Mouse (Mus musculus) neural tube, embryonic 15.5 days (tissue): ENCODE measurements at regions not wholly inside any gene's neighbourhood (a gene's known extent, or its start where the extent isn't known, plus 50 kb on each side); places are given as distances from the start of the nearest gene placed in this dataset.
A peak's percentile ranks its signal among the peaks of the same experiment; 100 is the strongest.

Experiments
- ATAC-seq: fragments of 200-750 bp; cut with Nextera tagmentation; 2 replicates; pipeline ENCODE4 v1.8.0; 2017; ENCODE audit warnings: mild to moderate bottlenecking, moderate TSS enrichment, moderate library complexity; ENCODE audit not compliant: low FRiP score
- H3K27ac ChIP-seq: fragments of 300-500 bp; sonication (generic); replicated peaks from 2 replicates; pipeline ENCODE4 v1.5.1; 2015; ENCODE audit warnings: mild to moderate bottlenecking, inconsistent platforms
- H3K27me3 ChIP-seq: fragments of 300-500 bp; sonication (generic); replicated peaks from 2 replicates; pipeline ENCODE4 v1.6.1; 2015; ENCODE audit warnings: inconsistent platforms
- H3K36me3 ChIP-seq: fragments of 300-500 bp; sonication (generic); 2 replicates; pipeline ENCODE4 v1.6.1; 2015; ENCODE audit warnings: inconsistent platforms
- H3K4me1 ChIP-seq: fragments of 300-500 bp; sonication (generic); 2 replicates; pipeline ENCODE4 v1.6.1; 2015; ENCODE audit warnings: inconsistent platforms
- H3K4me2 ChIP-seq: fragments of 300-500 bp; sonication (generic); 2 replicates; pipeline ENCODE4 v1.6.1; 2015; ENCODE audit warnings: inconsistent platforms, mild to moderate bottlenecking, moderate library complexity
- H3K4me3 ChIP-seq: fragments of 300-500 bp; sonication (generic); replicated peaks from 2 replicates; pipeline ENCODE4 v1.5.1; 2015; ENCODE audit warnings: mild to moderate bottlenecking, inconsistent platforms
- H3K9ac ChIP-seq: fragments of 300-500 bp; sonication (generic); replicated peaks from 2 replicates; pipeline ENCODE4 v1.6.1; 2015; ENCODE audit warnings: mild to moderate bottlenecking, inconsistent platforms
- H3K9me3 ChIP-seq: fragments of 300-500 bp; sonication (generic); replicated peaks from 2 replicates; pipeline ENCODE4 v1.6.1; 2016; ENCODE audit warnings: inconsistent platforms
- WGBS: fragments of 180-500 bp; shearing (Covaris S2); methylation state at CpG from one replicate; pipeline ENCODE4 v1.1.7; 2015; ENCODE audit warnings: mixed read lengths; 5-methylcytosine and 5-hydroxymethylcytosine counted together

DNA sequence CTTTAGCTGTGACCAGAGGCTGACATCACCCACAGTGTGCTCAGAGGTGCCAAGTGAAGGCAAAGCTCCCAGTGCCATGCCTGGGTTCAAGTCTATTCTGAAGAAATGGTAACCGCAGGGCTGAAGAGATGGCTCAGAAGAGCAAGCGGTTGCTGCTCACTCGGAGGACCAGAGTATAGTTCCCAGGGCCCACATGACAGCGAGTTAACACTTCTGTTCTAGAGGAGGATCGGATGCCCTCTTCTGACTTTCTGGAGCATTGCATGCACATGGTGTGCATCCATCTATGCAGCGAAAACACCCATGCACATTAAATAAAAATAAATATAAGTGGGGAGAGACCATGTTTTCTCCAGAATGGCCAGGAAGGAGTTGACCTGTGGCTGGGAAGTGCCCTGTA, 209.5 kb downstream of the Sorl1 start:
- no peak overlapping the region for H3K9ac ChIP-seq
- peak overlapping the region; percentile 39; the same call in 1 of the 2 replicates for H3K27ac ChIP-seq
- H3K36me3 ChIP-seq: no peaks in the 10 kb centered on the region
- H3K4me1 ChIP-seq: peaks cover 27% of the 10 kb centered on the region
- H3K27me3 ChIP-seq: no peaks in the 10 kb centered on the region
- 90% methylated on average over 6 of the region's 6 CpGs for WGBS
- no peaks in the 10 kb centered on the region for H3K9me3 ChIP-seq
- no peak overlapping the region for H3K4me3 ChIP-seq
- no peak for ATAC-seq
- no peak overlapping the region for H3K4me2 ChIP-seq

DNA sequence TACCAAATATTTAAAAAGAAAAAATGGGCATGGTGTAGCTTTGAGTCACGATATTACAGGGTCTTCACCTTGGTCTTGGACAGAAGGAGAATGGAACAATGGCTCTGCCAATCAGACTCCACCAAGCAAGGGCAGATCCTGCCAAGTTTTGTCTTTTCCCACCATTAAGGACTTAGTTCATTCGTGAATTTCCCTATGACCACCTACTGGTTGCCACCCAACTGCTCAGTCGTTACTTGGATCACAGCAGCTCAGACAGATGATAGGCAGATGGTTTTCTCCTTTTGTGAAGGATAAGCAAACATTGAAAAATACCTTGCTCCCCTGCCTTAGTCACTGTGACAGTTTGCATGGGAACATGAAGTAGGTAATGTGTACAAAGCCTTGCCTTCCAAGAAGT, 210.2 kb downstream of the Sorl1 start:
- H3K27ac ChIP-seq: no peak overlapping the region
- no peaks in the 10 kb centered on the region for H3K27me3 ChIP-seq
- no peaks in the 10 kb centered on the region for H3K9me3 ChIP-seq
- H3K4me3 ChIP-seq: no peak overlapping the region
- no peak overlapping the region for H3K9ac ChIP-seq
- H3K4me1 ChIP-seq: peaks cover 20% of the 10 kb centered on the region
- 68% methylated on average over 3 of the region's 3 CpGs for WGBS
- H3K4me2 ChIP-seq: no peak overlapping the region
- H3K36me3 ChIP-seq: no peaks in the 10 kb centered on the region
- ATAC-seq: no peak

DNA sequence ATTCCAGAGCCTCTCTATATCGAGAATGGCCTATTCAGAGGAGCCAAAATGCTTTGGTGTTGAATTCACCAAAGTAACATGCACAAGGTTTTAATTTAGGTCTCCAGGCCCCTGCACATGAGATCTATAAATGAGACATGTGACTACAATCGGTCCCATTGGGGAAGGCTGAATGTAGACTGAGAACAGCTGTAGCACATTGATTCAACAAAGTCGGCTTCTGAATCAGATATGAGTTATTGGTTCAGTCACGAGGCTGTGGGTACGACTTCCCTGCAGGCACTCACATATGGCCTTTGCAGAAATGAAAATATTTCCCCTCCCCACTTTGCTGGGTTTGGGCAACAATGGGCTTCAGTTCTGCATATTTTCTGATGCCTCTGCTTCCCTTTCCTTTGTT, 211.6 kb downstream of the Sorl1 start:
- Histone ChIP-seq H3K9ac (no peak overlapping the region), H3K9me3 (no peaks in the 10 kb centered on the region), H3K27ac (no peak overlapping the region), H3K4me3 (no peak overlapping the region), H3K4me1 (peaks cover 12% of the 10 kb centered on the region), H3K36me3 (no peaks in the 10 kb centered on the region), H3K4me2 (no peak overlapping the region), H3K27me3 (no peaks in the 10 kb centered on the region)
- WGBS: 62% methylated on average over 5 of the region's 5 CpGs
- ATAC-seq: no peak

DNA sequence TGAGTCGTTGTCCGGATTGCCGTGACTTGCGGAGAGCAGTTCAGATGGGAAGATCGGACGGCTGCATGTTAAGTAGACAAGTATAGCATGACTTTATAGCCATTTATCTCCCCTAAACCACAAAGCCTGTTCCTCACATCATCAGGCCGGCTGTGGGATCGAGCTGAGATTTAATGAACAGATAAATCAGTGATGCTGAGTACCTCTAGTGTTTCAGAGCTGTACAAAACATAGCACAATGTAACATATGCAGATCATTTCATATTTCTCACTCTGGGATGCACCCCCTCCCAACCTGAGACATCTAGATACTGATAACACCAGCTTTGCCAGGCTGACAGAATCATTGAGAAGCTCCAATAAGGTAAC, 223.5 kb downstream of the Sorl1 start:
- WGBS: 41% methylated on average over 8 of the region's 8 CpGs
- peak overlapping the region; percentile 13 for H3K4me2 ChIP-seq
- H3K9ac ChIP-seq: no peak overlapping the region
- peak overlapping the region; percentile 76 for H3K27ac ChIP-seq
- no peaks in the 10 kb centered on the region for H3K9me3 ChIP-seq
- H3K4me3 ChIP-seq: no peak overlapping the region
- ATAC-seq: peak; percentile 37; the same call in 1 of the 2 replicates
- no peaks in the 10 kb centered on the region for H3K27me3 ChIP-seq
- no peaks in the 10 kb centered on the region for H3K36me3 ChIP-seq
- H3K4me1 ChIP-seq: peaks cover 35% of the 10 kb centered on the region

DNA sequence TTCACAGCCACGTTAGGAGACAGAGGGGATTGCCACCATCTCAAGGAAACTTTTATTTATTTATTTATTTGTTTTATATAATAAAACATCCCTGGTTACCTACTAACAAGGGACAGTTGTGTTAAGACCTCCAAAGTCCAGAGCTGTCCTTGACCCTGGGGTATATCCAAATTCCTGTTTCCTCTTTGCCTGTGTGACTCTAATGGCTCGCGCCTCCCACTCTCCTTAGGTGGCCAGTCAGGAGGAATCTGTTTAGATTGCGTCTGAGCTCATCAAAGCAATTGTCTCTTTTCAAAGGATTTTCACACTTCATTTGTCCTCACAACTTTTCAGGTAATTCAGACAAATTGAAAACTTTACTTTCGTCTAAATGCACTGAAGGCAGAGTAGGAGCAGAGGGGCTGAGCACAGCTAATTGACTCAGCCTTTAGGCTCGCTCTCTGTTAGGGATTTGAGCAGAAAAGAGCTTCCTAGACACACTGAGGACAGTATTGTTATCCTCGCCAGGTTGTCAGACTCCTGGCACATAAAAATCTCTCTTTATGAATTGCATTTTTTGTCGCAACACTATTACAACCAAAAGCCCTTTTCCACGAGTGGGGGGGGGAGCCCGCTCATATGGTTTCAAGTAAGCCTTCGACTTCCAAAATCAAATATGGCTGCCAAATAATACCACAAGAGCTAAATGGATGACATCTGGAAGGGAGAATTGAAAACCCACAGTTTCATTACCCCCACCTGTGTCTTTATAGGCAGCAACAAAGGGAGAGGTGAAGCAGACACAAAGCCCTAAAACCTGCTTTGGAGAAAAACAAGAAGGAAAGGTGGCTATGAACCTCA, 224.1 kb downstream of the Sorl1 start:
- 32% methylated on average over 11 of the region's 11 CpGs for WGBS
- Histone ChIP-seq H3K4me1 (peaks cover 35% of the 10 kb centered on the region), H3K9ac (no peak overlapping the region), H3K27me3 (no peaks in the 10 kb centered on the region), H3K4me2 (peak overlapping the region; percentile 13), H3K27ac (peak overlapping the region; percentile 76), H3K9me3 (no peaks in the 10 kb centered on the region), H3K4me3 (no peak overlapping the region), H3K36me3 (no peaks in the 10 kb centered on the region)
- ATAC-seq: peak; percentile 62

DNA sequence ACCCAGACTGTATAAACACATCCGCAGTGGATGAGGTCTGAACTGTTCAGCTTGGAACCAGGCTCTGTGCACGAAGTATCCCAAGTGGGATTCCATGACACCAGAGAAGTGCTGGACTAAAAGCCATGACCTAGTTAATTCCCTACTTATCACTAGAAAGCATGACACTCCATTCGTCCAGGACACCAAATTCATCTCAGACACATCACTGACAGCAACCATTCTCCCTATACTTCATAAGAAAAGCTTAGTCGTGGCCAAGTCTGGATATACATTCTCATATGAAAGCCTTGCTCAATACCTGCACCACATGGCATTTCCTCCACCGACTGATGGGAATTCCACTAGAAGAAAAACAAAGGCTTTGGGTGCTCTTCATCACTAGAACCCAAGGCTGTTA, 229.0 kb downstream of the Sorl1 start:
- 85% methylated on average over 5 of the region's 5 CpGs for WGBS
- Histone ChIP-seq H3K27me3 (no peaks in the 10 kb centered on the region), H3K4me2 (no peak overlapping the region), H3K9me3 (no peaks in the 10 kb centered on the region), H3K36me3 (no peaks in the 10 kb centered on the region), H3K27ac (no peak overlapping the region), H3K9ac (no peak overlapping the region), H3K4me3 (no peak overlapping the region), H3K4me1 (peaks cover 39% of the 10 kb centered on the region)
- no peak for ATAC-seq

DNA sequence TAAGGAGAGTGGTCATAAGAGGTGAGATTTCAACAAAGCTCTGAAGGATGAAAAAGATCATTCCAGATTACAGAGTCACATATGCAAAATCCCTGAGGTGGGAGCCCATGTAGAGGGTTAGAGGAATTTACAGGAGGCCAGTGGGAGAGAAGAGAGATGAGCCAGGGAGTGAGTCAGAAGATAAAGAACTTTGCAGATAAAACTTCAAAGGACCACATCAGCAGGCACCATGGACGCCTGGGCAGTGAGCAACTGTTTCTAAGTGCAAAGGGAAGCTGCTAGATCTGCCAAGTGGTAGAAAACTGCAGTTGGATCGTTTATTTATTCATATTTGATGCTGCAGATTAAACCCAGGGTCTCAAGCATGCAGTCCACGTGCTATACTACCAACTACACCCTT, 231.3 kb downstream of the Sorl1 start:
- H3K4me1 ChIP-seq: peaks cover 33% of the 10 kb centered on the region
- no peak overlapping the region for H3K9ac ChIP-seq
- no peak for ATAC-seq
- H3K36me3 ChIP-seq: no peaks in the 10 kb centered on the region
- H3K9me3 ChIP-seq: no peaks in the 10 kb centered on the region
- WGBS: 66% methylated on average over 3 of the region's 3 CpGs
- H3K27ac ChIP-seq: no peak overlapping the region
- no peak overlapping the region for H3K4me2 ChIP-seq
- no peaks in the 10 kb centered on the region for H3K27me3 ChIP-seq
- H3K4me3 ChIP-seq: no peak overlapping the region

DNA sequence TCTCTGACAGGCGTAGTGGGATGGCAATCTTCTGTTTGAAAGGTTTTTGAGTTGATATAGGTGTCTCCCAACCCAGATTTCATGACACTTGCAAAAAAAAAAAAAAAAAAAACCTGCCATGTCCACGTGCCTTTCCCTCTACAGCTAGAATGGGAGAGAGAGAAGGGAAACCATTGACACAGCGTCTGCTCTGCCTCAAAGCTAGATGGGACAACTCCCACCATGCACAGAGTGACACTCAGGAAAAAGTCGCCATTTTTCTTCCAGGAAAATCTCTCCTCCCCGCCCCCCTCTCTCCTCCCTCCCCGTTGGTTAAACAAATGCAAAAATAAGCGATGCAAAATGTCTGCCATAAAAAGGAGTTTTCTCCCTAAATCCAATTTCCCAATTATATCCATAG, 232.9 kb downstream of the Sorl1 start:
- Histone ChIP-seq H3K4me2 (peak overlapping the region; percentile 61), H3K4me3 (peak overlapping the region; percentile 29), H3K9me3 (no peaks in the 10 kb centered on the region), H3K36me3 (no peaks in the 10 kb centered on the region), H3K27ac (peak overlapping the region; percentile 97), H3K9ac (no peak overlapping the region), H3K27me3 (no peaks in the 10 kb centered on the region), H3K4me1 (peaks cover 33% of the 10 kb centered on the region)
- peak; percentile 28; the same call in 1 of the 2 replicates for ATAC-seq
- 34% methylated on average over 7 of the region's 7 CpGs for WGBS

DNA sequence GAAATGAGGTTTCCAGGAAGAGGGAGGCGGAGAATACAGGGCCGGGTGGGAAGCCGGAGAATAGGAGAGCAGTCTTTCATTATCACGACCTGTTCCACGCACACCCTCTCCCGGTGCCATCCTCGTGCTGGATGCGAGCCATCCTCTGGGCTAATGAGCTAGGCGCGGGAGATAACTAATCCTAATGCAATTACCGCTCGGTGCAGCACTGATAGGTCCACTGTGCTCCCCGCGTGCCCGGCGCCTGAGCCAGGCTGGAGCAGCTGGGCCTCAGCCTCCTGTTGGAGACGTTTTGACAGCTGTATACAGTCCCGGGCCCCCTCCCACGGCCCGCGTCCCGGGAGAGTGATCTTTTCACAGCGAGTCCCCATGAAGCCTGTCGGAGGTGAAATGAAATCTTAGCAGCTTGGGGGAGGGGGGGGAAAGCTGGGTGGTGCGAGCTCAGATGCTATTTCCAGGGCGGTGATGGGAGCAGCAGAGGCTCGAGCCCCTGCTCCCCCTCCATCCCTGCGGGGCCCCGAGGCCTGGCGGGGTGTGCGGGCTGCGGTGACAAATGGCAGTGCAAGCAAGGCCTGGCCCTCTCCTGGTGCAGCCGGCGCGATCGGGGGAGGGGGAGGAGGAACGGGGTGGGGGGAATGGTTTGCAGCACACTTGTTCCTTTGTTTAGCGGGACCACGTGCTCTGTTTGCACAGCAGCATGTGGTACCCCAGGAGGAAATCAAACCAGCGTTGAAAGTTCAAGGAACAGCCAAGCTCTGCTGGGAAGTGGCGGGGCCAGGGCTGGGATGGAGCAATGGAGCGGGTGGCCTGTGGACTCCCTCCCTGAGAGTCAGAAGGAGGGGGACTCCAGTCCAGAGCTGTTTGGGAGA, 233.6 kb downstream of the Sorl1 start:
- 1% methylated on average over 42 of the region's 42 CpGs for WGBS
- peak; percentile 92 for ATAC-seq
- peak overlapping the region; percentile 97 for H3K27ac ChIP-seq

DNA sequence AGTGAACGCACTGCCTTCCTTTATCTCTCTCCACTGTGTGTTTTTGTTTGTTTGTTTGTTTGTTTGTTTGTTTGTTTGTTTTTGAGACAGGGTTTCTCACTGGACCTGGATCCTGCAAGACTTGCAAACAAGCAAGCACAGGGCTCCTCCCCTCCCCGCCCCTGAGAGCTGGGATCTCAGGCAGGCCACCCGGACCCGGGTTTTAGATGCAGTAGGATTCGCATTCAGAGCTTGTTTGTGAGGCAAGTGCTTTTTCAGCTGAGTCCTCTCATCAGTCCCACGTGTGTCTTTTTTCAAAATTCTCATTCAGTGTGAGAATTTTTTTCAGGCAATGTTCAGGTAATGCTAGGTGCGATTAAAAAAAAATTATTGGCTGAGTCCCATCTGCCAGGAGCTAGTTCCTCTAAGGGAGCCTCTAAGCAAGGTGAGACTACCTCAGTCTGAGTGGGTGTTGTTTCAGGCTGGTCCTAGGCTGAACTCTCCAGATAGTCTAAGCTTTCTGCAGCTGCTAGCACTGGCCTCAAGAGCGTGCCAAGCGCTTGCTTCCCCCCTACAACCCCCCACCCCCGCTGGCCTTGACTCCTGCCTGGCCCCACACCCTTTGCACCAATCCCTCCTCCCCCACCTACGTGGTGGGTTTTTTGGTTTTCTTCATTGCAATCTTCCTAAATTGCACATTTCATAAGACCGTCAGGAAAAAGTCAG, 234.4 kb downstream of the Sorl1 start:
- no peaks in the 10 kb centered on the region for H3K9me3 ChIP-seq
- ATAC-seq: peak; percentile 65

More for the DNA sequence above, 233.6 kb downstream of the Sorl1 start:
- Histone ChIP-seq H3K4me2 (peak overlapping the region; percentile 61), H3K4me1 (peaks cover 33% of the 10 kb centered on the region), H3K9ac (peak overlapping the region; percentile 49), H3K9me3 (no peaks in the 10 kb centered on the region), H3K4me3 (peak overlapping the region; percentile 29), H3K36me3 (no peaks in the 10 kb centered on the region), H3K27me3 (no peaks in the 10 kb centered on the region)

DNA sequence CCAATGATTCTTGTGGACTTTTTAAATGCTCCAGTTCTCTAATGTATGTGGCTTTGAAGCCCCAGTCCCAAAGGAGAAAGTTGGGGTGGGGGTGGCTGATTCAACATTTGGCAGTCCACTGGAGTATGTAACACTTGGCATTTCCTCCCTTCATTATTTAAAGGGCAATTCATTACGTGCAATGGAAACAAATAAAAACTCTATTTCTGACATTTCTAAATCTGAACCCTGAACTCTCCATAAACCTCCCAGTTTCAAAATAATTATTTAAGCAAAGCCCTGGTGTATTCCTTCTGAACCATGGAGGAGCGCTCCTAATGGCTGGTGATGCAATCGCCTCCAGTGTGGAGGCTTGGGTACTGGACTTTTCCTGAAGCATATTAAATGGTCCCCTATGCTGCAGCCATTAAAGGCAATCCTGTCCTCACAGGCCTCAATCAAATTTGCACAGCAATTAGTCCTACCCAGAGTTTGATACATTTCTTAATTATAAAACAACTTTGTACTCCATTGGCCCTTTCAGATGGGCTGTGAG, 235.4 kb downstream of the Sorl1 start:
- no peaks in the 10 kb centered on the region for H3K27me3 ChIP-seq

More for the DNA sequence above, 234.4 kb downstream of the Sorl1 start:
- H3K36me3 ChIP-seq: no peaks in the 10 kb centered on the region
- H3K4me1 ChIP-seq: peaks cover 33% of the 10 kb centered on the region
- H3K27me3 ChIP-seq: no peaks in the 10 kb centered on the region
- WGBS: 36% methylated on average over 12 of the region's 12 CpGs
- H3K4me3 ChIP-seq: peak overlapping the region; percentile 29
- H3K27ac ChIP-seq: peak overlapping the region; percentile 97
- H3K9ac ChIP-seq: peak overlapping the region; percentile 49
- peak overlapping the region; percentile 61 for H3K4me2 ChIP-seq

More for the DNA sequence above, 235.4 kb downstream of the Sorl1 start:
- Histone ChIP-seq H3K27ac (peak overlapping the region; percentile 97), H3K4me3 (no peak overlapping the region), H3K9ac (no peak overlapping the region), H3K4me2 (no peak overlapping the region), H3K36me3 (no peaks in the 10 kb centered on the region), H3K4me1 (peaks cover 33% of the 10 kb centered on the region), H3K9me3 (no peaks in the 10 kb centered on the region)
- WGBS: 60% methylated on average over 3 of the region's 3 CpGs
- ATAC-seq: no peak
